11 mouse cellular contexts compared by ENCODE assay signal in genomic region chr13:53374241-53374640, GRCm38 (mm10).
"Had no signal": no experiment of that assay in that cellular context is flagged by ENCODE, and none has a peak within 500 bp of the region (broad histone marks: within the 10 kb centered on the region; RNA-seq: fewer than 3 reads in every experiment).

No protein-coding gene starts in this region.

- ATAC-seq: liver, embryonic 12.5 days had no signal

- DNase-seq: kidney, adult 9 months; kidney, postnatal 14 days; kidney, postnatal 4 days; liver; lung, adult 18-20 months; lung, postnatal 10 days; lung, postnatal 4 days; midbrain, embryonic 14.5 days; spleen, adult 18-20 months; thymus, postnatal 25 days had no signal
